Mouse (Mus musculus) cortical plate, adult 2 months (tissue): ENCODE results near the gene Pbxip1.

Experiments
- CTCF ChIP-seq: fragments of 200-500 bp; IDR thresholded peaks from 2 replicates; pipeline ENCODE4 v1.5.1; 2011; ENCODE audit warnings: mild to moderate bottlenecking, control low read depth, low read length; ENCODE audit not compliant: insufficient read depth; ENCODE audit errors: extremely low read depth
- POLR2A ChIP-seq: fragments of 200-500 bp; IDR thresholded peaks from 2 replicates; pipeline ENCODE4 v1.6.1; 2011; ENCODE audit warnings: mild to moderate bottlenecking, low read length, control low read depth; ENCODE audit not compliant: insufficient read depth; ENCODE audit errors: extremely low read depth

DNA sequence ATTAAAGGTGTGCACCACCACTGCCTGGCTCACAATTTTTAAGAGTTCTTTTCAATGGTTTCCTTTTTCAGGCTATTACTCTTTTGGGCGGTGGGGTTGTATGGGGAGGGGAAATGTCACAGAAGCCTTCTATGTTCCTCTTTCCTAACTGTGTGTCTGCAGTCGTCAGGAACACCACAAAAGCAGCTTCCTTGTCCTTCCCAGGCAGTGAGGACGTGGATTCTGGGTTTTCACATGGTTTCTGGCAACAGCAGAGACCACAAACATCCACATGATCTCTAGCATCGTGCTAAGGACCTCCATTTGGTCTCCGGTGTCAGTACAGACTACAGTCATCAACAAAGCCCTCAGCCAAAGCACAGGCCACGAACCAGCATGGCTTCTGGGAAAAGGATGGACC lies 37.3 kb downstream of the Pbxip1 start:
- TF ChIP-seq CTCF, result no peak
- no peak for TF ChIP-seq POLR2A
